Comparison of ENCODE assay signal across 20 mouse cellular contexts in genomic region chr6:97887893-97888292, GRCm38 (mm10).
DNase-seq lines count a peak whose midpoint lies in the region; ATAC-seq lines count a peak whose summit lies in the region.
"Had no signal": no experiment of that assay in that cellular context is flagged by ENCODE, and none has a peak within 500 bp of the region (broad histone marks: within the 10 kb centered on the region; RNA-seq: fewer than 3 reads in every experiment).

No protein-coding gene starts in this region.

- WGBS in kidney, embryonic 14.5 days, result 83% methylated on average over 4 of the region's 4 CpGs
- 13% methylated on average over 4 of the region's 4 CpGs for WGBS in liver, embryonic 12.5 days (ENCODE audit: insufficient replicate concordance)
- WGBS in liver, embryonic 11.5 days, result 42% methylated on average over 4 of the region's 4 CpGs

- H3K27ac ChIP-seq in kidney, embryonic 14.5 days (ENCODE audit: low read depth, low read length), result peak overlapping the region; percentile 2; the same call in 1 of the 2 replicates
- H3K27ac ChIP-seq in liver, embryonic 12.5 days, result no peak overlapping the region
- no peak overlapping the region for H3K27ac ChIP-seq in liver, embryonic 11.5 days (ENCODE audit: low read depth, low read length)
- H3K27ac ChIP-seq: embryonic facial prominence, embryonic 13.5 days; forebrain, embryonic 13.5 days; heart, adult 2 months; hindbrain, embryonic 10.5 days; hindbrain, embryonic 14.5 days had no signal

- no peak for DNase-seq in kidney, adult 9 months
- no peak for DNase-seq in liver, embryonic 11.5 days (ENCODE audit: low spot score)
- no peak for DNase-seq in gastrocnemius, postnatal 10 days
- DNase-seq in urinary bladder, postnatal 14 days (ENCODE audit: low spot score), result no peak
- DNase-seq in cerebellum, adult 9-11 months, result no peak
- DNase-seq: adrenal gland, postnatal 10 days; cerebellum, adult 11 months; cerebellum, adult 8-10 months; cerebellum, postnatal 25 days; forebrain, postnatal 0 days; gastrocnemius, postnatal 36 days; heart, adult 2 months had no signal

- ATAC-seq in kidney, embryonic 14.5 days (ENCODE audit: low FRiP score, low TSS enrichment), result no peak
- 0 out of 2 replicates have a peak, but pooled peaks have one; percentile 30 for ATAC-seq in liver, embryonic 12.5 days
- ATAC-seq in liver, embryonic 11.5 days (replicated peaks; ENCODE audit: low FRiP score), result no peak
- peak; percentile 76 for ATAC-seq in megakaryocyte, adult 5-6 weeks (ENCODE audit: poor library complexity, severe bottlenecking)
- ATAC-seq: forebrain, embryonic 13.5 days; forebrain, postnatal 0 days had no signal

- no peaks in the 10 kb centered on the region for H3K36me3 ChIP-seq in kidney, embryonic 14.5 days (ENCODE audit: control insufficient read depth, insufficient read depth, low read length)
- no peaks in the 10 kb centered on the region for H3K36me3 ChIP-seq in liver, embryonic 12.5 days
- no peaks in the 10 kb centered on the region for H3K36me3 ChIP-seq in liver, embryonic 11.5 days (ENCODE audit: control insufficient read depth, insufficient read depth, low read length)
- H3K36me3 ChIP-seq: embryonic facial prominence, embryonic 13.5 days; heart, embryonic 12.5 days; hindbrain, embryonic 10.5 days had no signal

- H3K4me2 ChIP-seq in kidney, embryonic 14.5 days (replicated peaks; ENCODE audit: low read depth, low read length), result no peak overlapping the region
- H3K4me2 ChIP-seq in liver, embryonic 12.5 days, result no peak overlapping the region
- no peak overlapping the region for H3K4me2 ChIP-seq in liver, embryonic 11.5 days
- H3K4me2 ChIP-seq: embryonic facial prominence, embryonic 13.5 days; forebrain, embryonic 13.5 days; heart, embryonic 12.5 days; hindbrain, embryonic 14.5 days had no signal

- no peaks in the 10 kb centered on the region for H3K9me3 ChIP-seq in kidney, embryonic 14.5 days (ENCODE audit: control insufficient read depth, low read length)
- no peaks in the 10 kb centered on the region for H3K9me3 ChIP-seq in liver, embryonic 12.5 days (replicated peaks)
- no peaks in the 10 kb centered on the region for H3K9me3 ChIP-seq in liver, embryonic 11.5 days (ENCODE audit: control insufficient read depth, low read length)
- H3K9me3 ChIP-seq: embryonic facial prominence, embryonic 13.5 days; forebrain, embryonic 13.5 days; heart, embryonic 12.5 days; hindbrain, embryonic 10.5 days had no signal

- no peaks in the 10 kb centered on the region for H3K27me3 ChIP-seq in kidney, embryonic 14.5 days (ENCODE audit: control insufficient read depth, insufficient read depth, low read length)
- H3K27me3 ChIP-seq in liver, embryonic 12.5 days (replicated peaks), result no peaks in the 10 kb centered on the region
- no peaks in the 10 kb centered on the region for H3K27me3 ChIP-seq in liver, embryonic 11.5 days (replicated peaks; ENCODE audit: control insufficient read depth, insufficient read depth, low read length)
- H3K27me3 ChIP-seq: embryonic facial prominence, embryonic 13.5 days; forebrain, embryonic 13.5 days; heart, embryonic 12.5 days had no signal

- no peaks in the 10 kb centered on the region for H3K4me1 ChIP-seq in kidney, embryonic 14.5 days (ENCODE audit: control insufficient read depth, insufficient read depth, low read length)
- H3K4me1 ChIP-seq in liver, embryonic 12.5 days, result peaks cover 8% of the 10 kb centered on the region
- H3K4me1 ChIP-seq in liver, embryonic 11.5 days (replicated peaks; ENCODE audit: control insufficient read depth, insufficient read depth, low read length), result 0 out of 2 replicates have a peak, but pooled peaks cover 5% of the 10 kb centered on the region
- H3K4me1 ChIP-seq: embryonic facial prominence, embryonic 13.5 days had no signal

- no peak overlapping the region for H3K9ac ChIP-seq in kidney, embryonic 14.5 days (ENCODE audit: low read depth, low read length)
- no peak overlapping the region for H3K9ac ChIP-seq in liver, embryonic 12.5 days
- no peak overlapping the region for H3K9ac ChIP-seq in liver, embryonic 11.5 days (ENCODE audit: low read depth, low read length)
- H3K9ac ChIP-seq: embryonic facial prominence, embryonic 13.5 days; forebrain, embryonic 13.5 days; forebrain, postnatal 0 days; heart, embryonic 12.5 days; hindbrain, embryonic 14.5 days had no signal

- H3K4me3 ChIP-seq in kidney, embryonic 14.5 days (ENCODE audit: low read length), result no peak overlapping the region
- H3K4me3 ChIP-seq in liver, embryonic 12.5 days, result no peak overlapping the region
- no peak overlapping the region for H3K4me3 ChIP-seq in liver, embryonic 11.5 days (ENCODE audit: low read depth, low read length)
- H3K4me3 ChIP-seq: embryonic facial prominence, embryonic 13.5 days; forebrain, embryonic 13.5 days; heart, adult 2 months; heart, embryonic 12.5 days; hindbrain, embryonic 10.5 days had no signal

Comparison
In these comparisons a context has a peak if more than half of its experiments do, and no peak if none do; other contexts are left out.
1. ATAC-seq: peak in liver, embryonic 12.5 days (single experiment) and megakaryocyte, adult 5-6 weeks (single experiment); none in kidney, embryonic 14.5 days (single experiment) and liver, embryonic 11.5 days (single experiment).